Mouse (Mus musculus) embryonic stem cell, embryonic (primary cell): Measurements from ENCODE around the gene Zfp1.

Experiments used
- CTCF ChIA-PET, 4 experiments: fragments of 300-600 bp in 2 of 4; fragments of 350-600 bp in 2 of 4; sonication (Branson Sonifier 250); formaldehyde crosslinking; loops; one replicate each; lab custom pipeline; 2022; ENCODE audit warnings: inconsistent platforms in 2 of 4; lab: Charles Lee
- POLR2A ChIA-PET, 4 experiments: fragments of 300-600 bp in 2 of 4; fragments of 350-600 bp in 2 of 4; sonication (Branson Sonifier 250); formaldehyde crosslinking; loops; one replicate each; lab custom pipeline; 2022; ENCODE audit warnings: antibody characterized with exemption in 4 of 4, inconsistent platforms in 1 of 4; lab: Charles Lee

Gene Zfp1

GRCm38 (mm10) chr8:111622104-111622503, 21.1 kb upstream of the Zfp1 start:
- ChIA-PET POLR2A (interaction anchor here (0.7 to 2.6 kb wide), 7 partner anchors 9 to 184 kb away, joined by 3 to 8 read pairs (median 4); partner anchors contain the start of genes Znrf1 (in 2 of the 4) and Zfp1 (in 1 of the 4)), CTCF (interaction anchor here in 3 of 4 experiments (0.5 to 2.8 kb wide), 5 partner anchors 24 to 86 kb away, joined by 3 to 10 read pairs (median 6); partner anchors contain the start of gene Znrf1 (in 2 of the 3))

- CTCF ChIA-PET = interaction anchor here in 3 of 4 experiments (0.5 to 2.8 kb wide), 5 partner anchors 24 to 87 kb away, joined by 3 to 10 read pairs (median 6); partner anchors contain the start of gene Znrf1 (in 2 of the 3)
These were observed 20.6 kb upstream of the Zfp1 start for GRCm38 (mm10) chr8:111622553-111622952.

GRCm38 (mm10) chr8:111624081-111624852, 18.9 kb upstream of the Zfp1 start:
- ChIA-PET POLR2A (interaction anchor here in 3 of 4 experiments (0.6 to 3.5 kb wide), 11 partner anchors 19 to 1662 kb away, joined by 3 to 18 read pairs (median 4); partner anchors contain the start of genes Zfp1 (in 2 of the 3), Ddx19b (in 1 of the 3), Marveld3 (in 1 of the 3) and Znrf1 (in 1 of the 3)), CTCF (interaction anchor here (1.0 to 2.8 kb wide), 3 partner anchors 81 to 89 kb away, joined by 3 to 17 read pairs (median 5); partner anchors contain the start of gene Znrf1 (in 3 of the 4))

More at GRCm38 (mm10) chr8:111622553-111622952, 20.6 kb upstream of the Zfp1 start:
- POLR2A ChIA-PET = interaction anchor here (0.5 to 2.6 kb wide), 8 partner anchors 10 to 184 kb away, joined by 3 to 8 read pairs (median 4); partner anchors contain the start of genes Znrf1 (in 2 of the 4) and Zfp1 (in 1 of the 4)

- CTCF ChIA-PET = interaction anchor here in 3 of 4 experiments (0.6 to 2.8 kb wide), 3 partner anchors 89 to 336 kb away, joined by 3 to 7 read pairs (median 4); partner anchors contain the start of gene Znrf1 (in 3 of the 3)
These were observed 18.4 kb upstream of the Zfp1 start for GRCm38 (mm10) chr8:111624853-111625221.

DNA sequence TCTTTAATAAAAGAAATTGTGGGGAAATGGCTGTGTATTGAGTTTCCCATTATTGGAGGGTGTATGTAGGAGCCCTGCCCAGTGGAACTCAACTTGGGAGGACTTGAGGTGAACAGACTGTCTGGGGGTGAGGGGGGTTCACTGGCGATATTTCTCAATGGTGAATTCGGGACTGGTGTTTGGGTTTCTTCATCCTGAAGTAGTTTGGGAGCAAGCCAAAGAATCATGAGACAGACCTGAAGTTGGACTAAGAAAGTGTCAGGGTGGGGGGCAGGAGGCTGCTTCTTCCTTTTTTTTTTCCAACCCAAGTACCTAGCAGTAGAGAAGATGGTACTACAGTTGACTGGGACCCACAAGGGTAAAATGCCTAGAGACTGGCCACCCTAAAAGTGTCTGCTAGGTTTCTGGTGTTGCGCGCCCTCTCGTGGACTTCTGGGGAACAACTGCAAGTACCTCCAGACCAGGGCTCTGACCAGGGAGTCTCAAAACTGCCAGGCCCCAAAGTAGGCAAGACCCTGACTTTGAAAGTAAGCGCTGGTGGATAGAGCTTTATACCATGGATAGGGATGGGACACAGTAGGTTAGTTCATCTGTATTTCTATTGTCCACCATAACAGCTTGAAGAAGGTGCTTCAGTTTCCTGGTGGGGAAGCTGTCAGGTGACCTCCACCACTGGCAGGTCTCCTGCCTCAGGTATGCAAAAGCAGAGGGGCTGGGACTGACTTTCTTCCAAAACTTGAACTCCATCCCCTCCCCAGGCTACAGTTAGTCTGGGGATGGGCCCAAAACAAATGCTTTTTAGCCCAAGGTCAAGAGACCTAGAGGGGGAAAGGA, 17.3 kb upstream of the Zfp1 start:
- POLR2A ChIA-PET = interaction anchor here (0.5 to 3.5 kb wide), 24 partner anchors 8 to 326 kb away, joined by 3 to 18 read pairs (median 4); partner anchors contain the start of genes Zfp1 (in 3 of the 4), Mlkl (in 1 of the 4), Rfwd3 (in 1 of the 4) and Znrf1 (in 1 of the 4)

More at GRCm38 (mm10) chr8:111624853-111625221, 18.4 kb upstream of the Zfp1 start:
- POLR2A ChIA-PET = interaction anchor here in 3 of 4 experiments (0.7 to 3.5 kb wide), 8 partner anchors 18 to 89 kb away, joined by 3 to 18 read pairs (median 4); partner anchors contain the start of genes Zfp1 (in 2 of the 3) and Znrf1 (in 1 of the 3)

GRCm38 (mm10) chr8:111626528-111626820, 16.7 kb upstream of the Zfp1 start:
- ChIA-PET CTCF (interaction anchor here (0.6 to 2.6 kb wide), 33 partner anchors 9 to 438 kb away, joined by 3 to 11 read pairs (median 4); partner anchors contain the start of genes Zfp1 (in 3 of the 4), Znrf1 (in 3 of the 4), Fa2h (in 1 of the 4) and Wdr59 (in 1 of the 4)), POLR2A (interaction anchor here (0.5 to 3.5 kb wide), 21 partner anchors 9 to 327 kb away, joined by 3 to 18 read pairs (median 4); partner anchors contain the start of genes Zfp1 (in 3 of the 4), Mlkl (in 1 of the 4), Rfwd3 (in 1 of the 4) and Znrf1 (in 1 of the 4))

More for the DNA sequence above, 17.3 kb upstream of the Zfp1 start:
- CTCF ChIA-PET = interaction anchor here (0.6 to 2.6 kb wide), 32 partner anchors 9 to 438 kb away, joined by 3 to 11 read pairs (median 4); partner anchors contain the start of genes Zfp1 (in 3 of the 4), Znrf1 (in 3 of the 4), Fa2h (in 1 of the 4) and Wdr59 (in 1 of the 4)

DNA sequence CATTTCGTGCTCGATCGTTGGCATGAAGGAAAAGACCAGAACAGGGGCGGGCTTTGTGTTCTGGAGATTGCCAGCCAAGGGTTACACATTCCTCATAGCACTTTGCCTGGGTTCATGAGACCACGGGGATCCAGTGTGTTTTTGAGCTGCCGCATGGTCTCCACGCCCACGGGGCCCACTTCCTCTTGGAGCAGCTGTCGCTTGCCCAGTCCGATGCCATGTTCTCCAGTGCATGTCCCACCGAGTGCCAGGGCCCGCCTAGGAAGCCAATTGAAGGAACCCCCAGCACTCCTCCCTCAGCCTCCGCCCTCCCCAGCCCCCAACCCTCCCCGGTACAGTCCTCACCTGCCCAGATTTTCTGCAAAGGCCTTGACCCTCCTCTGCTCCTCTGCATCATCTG, 16.3 kb upstream of the Zfp1 start:
- ChIA-PET POLR2A (interaction anchor here (0.6 to 3.5 kb wide), 20 partner anchors 9 to 327 kb away, joined by 3 to 18 read pairs (median 4); partner anchors contain the start of genes Zfp1 (in 3 of the 4), Znrf1 (in 2 of the 4) and Rfwd3 (in 1 of the 4)), CTCF (interaction anchor here (0.7 to 2.6 kb wide), 21 partner anchors 8 to 234 kb away, joined by 3 to 11 read pairs (median 4); partner anchors contain the start of genes Zfp1 (in 3 of the 4), Znrf1 (in 3 of the 4), Fa2h (in 1 of the 4) and Wdr59 (in 1 of the 4))

DNA sequence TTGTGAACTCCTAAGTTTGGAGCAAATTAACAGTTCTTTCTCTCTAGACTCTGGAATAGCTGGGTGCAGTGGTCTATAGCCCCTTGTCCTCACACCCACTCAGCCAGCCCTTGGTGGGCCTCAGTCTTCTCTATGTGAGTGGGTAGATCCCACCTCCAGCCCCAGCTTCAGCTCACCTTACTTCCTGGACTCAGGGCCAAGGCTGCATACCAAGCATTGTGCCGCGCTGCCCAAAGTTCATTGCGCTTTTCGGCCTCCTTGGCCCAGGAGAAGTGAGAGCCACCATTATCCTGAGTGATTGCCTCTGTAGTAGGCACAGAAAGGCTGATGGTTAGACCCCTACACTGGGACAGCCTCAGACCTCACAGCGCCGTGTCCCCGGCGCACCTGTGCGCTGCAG, 15.3 kb upstream of the Zfp1 start:
- ChIA-PET CTCF (interaction anchor here in 2 of 4 experiments (2.0 to 2.6 kb wide), 2 partner anchors 15 to 92 kb away, joined by 8 to 11 read pairs; partner anchors contain the start of genes Zfp1 (in 1 of the 2) and Znrf1 (in 1 of the 2)), POLR2A (interaction anchor here in 3 of 4 experiments (0.5 to 2.6 kb wide), 11 partner anchors 12 to 328 kb away, joined by 3 to 12 read pairs (median 4); partner anchors contain the start of genes Zfp1 (in 2 of the 3), Rfwd3 (in 1 of the 3), Wdr59 (in 1 of the 3) and Znrf1 (in 1 of the 3))

DNA sequence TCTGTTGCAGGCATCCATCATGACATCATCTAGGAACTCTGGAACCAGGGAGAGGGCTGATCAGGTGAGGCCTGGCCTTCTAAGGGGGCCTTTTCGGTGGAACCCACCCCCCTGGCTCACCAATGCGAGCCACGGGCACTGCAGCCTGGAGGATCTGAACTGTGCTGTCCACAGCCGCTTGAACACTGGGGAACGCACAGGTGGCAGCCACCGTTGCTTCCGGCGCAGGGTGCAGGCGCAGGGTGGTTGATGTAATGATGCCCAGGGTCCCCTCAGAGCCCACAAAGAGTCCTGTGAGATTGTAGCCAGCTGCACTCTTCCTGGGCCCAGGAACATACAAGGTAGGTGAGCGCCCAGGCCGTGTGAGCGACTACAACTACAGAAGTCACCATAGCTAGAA, 14.8 kb upstream of the Zfp1 start:
- ChIA-PET POLR2A (interaction anchor here in 3 of 4 experiments (0.5 to 2.6 kb wide), 8 partner anchors 14 to 328 kb away, joined by 3 to 12 read pairs (median 4); partner anchors contain the start of genes Rfwd3 (in 1 of the 3), Wdr59 (in 1 of the 3), Zfp1 (in 1 of the 3) and Znrf1 (in 1 of the 3)), CTCF (interaction anchor here in 1 of 4 experiments (2.6 kb wide), 1 partner anchor 93 kb away, joined by 11 read pairs; the partner anchor contains the start of gene Znrf1)

- CTCF ChIA-PET = interaction anchor here in 1 of 4 experiments (0.6 to 0.8 kb wide), 2 partner anchors 15 to 93 kb away, joined by 3 read pairs; partner anchors contain the start of gene Znrf1
- POLR2A ChIA-PET = interaction anchor here in 3 of 4 experiments (0.5 to 2.6 kb wide), 14 partner anchors 14 to 1482 kb away, joined by 3 to 12 read pairs (median 4); partner anchors contain the start of genes Zfp1 (in 3 of the 3), Gabarapl2 (in 1 of the 3), Wdr59 (in 1 of the 3) and Znrf1 (in 1 of the 3)
These were observed 14.2 kb upstream of the Zfp1 start for GRCm38 (mm10) chr8:111628894-111629501.

DNA sequence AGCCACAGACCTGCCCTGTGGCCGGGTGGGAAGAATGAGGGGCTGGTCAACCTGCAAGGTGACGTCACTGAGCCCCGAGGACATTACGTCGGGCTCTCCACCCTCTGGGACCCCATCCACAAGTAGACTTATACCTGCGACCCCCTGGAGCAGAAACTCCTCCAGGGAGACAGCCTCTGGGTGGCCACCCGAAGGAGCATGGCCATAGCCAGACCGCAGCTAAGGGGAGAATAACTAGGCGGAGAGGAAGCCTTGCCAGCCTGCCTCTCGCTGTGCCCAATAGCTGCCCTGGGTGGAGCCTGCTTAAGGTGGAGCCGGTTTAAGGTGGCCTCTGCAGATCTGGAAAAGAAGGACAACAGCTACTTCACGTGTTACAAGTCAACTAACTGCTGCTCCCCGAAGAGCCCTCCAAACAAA, 13.1 kb upstream of the Zfp1 start, which contains the start of gene Ldhd:
Gene Ldhd, minus strand, starts transcription at position 270 of the 417 bp plus-strand sequence.
- CTCF ChIA-PET = no interaction called here
- POLR2A ChIA-PET = interaction anchor here in 3 of 4 experiments (0.7 to 2.6 kb wide), 6 partner anchors 9 to 19 kb away, joined by 4 to 12 read pairs (median 6); partner anchors contain the start of gene Zfp1 (in 2 of the 3)

DNA sequence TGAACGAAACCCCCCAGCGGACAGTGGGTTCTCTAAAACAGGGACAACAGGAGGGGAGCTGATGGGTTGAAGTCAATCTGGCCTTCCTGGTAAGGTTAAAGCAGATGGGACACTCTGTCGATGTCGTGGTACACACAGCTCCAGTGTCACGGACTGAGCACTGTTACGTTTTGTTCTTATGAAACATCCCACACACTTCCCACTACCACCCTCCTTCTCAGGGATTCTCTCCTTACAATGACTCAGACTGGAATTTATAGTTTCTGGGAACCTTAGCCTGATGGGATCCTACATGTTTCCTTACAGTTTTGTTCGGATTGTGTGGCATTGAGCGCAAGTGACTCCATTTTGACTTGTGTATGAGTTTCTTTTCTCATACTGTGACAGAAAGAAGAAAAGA, 11.6 kb upstream of the Zfp1 start:
- ChIA-PET CTCF (no interaction called here), POLR2A (interaction anchor here in 2 of 4 experiments (1.0 to 2.1 kb wide), 4 partner anchors 8 to 39 kb away, joined by 3 to 6 read pairs (median 4); partner anchors contain the start of gene Zfp1 (in 2 of the 2))

GRCm38 (mm10) chr8:111632976-111633375, 10.2 kb upstream of the Zfp1 start:
- ChIA-PET POLR2A (interaction anchor here in 1 of 4 experiments (1.1 kb wide), 1 partner anchor 40 kb away, joined by 3 read pairs; no protein-coding TSS in a partner anchor), CTCF (no interaction called here)

DNA sequence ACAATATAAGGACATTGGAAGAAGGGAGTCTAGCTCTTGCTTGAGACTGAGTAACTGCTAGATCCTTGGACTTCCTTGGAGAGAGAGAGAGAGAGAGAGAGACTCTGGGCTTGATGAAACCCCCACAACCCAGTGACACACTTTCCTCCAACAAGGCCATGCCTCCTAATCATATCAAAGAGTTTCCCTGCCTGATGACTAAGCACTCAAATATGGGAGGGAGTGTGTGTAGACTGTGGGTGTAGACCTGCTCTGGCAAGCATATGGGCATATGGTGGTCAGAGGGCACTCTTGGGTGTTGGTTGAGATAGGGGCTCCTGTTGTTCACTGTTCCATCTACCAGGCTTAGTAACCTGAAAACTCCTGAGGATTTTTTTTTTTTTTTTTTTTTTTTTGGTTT, 5.1 kb upstream of the Zfp1 start:
- CTCF ChIA-PET = no interaction called here
- POLR2A ChIA-PET = interaction anchor here in 1 of 4 experiments (1.0 to 2.2 kb wide), 2 partner anchors 7 to 11 kb away, joined by 4 to 6 read pairs; partner anchors contain the start of gene Ldhd

DNA sequence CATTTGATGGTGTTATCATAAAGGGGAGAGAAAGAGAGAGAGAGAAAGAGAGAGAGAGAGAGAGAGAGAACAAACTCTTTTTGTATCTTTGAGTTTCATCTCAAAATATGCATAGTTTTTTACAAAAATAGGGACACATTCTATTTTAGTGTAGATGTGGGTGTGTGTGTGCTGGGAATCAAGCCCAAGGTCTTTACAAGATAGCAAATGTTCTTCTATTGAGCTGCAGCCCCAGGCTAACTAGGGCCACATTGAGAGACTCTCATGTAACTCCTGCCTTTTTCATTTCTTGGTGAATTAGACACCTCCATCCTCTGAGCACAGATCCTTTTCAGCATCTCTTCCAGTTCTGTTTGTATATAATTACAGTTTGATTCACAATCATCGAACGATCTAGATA, 2.1 kb upstream of the Zfp1 start:
- CTCF ChIA-PET = interaction anchor here in 1 of 4 experiments (0.7 kb wide), 1 partner anchor 10 kb away, joined by 3 read pairs; no protein-coding TSS in a partner anchor
- POLR2A ChIA-PET = interaction anchor here in 1 of 4 experiments (0.6 kb wide), 1 partner anchor 244 kb away, joined by 4 read pairs; no protein-coding TSS in a partner anchor
